Mouse (Mus musculus): ENCODE data around the gene Muc13. TPM values are rescaled to one million over a fixed set of nuclear protein-coding genes. Genes with fewer than 3 reads are reported as not detected.

Muc13 gene
- total RNA-seq, 2 experiments from 2014 or later, result not detected

DNA sequence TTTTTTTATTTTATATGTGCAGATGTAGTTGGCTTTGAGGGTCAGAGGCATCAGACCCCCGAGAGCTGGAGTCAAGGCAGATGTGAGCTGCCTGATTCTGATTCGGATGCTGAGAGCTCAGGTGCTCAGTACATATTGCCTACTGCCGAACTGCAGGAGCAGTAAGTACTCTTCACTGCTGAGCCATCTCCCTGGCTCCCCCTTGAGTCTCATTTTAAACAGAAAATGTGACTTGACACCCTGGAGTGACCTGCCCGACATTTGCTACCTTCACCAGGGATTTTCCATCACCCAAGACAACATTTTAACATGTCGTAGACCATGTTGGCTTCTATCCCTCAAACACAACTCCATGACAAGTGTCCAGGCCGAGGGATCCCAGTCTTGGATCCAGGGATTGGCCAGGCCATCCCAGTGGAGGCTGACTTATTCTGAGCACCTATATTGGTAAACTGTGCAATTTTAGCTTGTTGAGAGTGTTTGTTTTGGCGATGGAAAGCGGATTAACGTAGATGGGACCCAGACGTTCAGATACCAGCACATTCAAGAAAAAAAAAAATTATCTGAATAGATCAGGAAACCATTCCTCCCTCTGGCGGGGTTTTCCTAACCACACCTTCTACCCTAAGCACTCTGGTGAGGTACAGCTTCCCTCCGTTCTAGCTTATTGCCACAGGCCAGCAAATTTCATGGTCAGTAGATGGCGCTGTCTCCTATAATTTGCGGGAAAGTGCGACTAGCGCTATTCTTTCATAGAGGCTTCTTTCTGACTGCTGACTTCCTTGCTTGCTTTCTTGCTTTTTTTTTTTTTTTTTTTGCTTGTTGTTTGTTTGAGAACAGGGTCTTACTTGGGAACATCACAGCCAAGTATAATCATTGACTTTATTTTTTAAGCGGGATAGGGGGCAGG is 26.7 kb downstream of the Muc13 start:
- DNase-seq (ENCODE audit: low spot score in 2 of 2), result peak; percentile 85 to 90

DNA sequence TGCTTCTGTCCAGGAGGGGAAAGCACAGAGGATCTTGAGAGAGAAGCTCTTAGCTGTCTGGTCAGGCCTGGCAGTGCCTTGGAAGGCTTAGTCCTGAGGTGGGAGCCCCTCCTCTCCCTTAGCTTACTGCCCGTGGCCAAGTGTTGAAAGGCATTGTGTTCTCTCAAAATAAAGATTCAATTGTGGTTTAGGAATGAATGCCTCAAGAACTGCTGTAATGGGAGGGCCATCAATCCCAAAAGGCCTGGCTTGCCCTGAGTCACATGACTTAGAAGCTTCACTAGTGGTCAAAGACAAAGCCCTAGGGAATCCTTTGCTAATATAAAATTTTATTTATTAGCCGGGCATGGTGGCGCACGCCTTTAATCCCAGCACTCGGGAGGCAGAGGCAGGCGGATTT is 30.8 kb downstream of the Muc13 start:
- DNase-seq (ENCODE audit: low spot score in 2 of 2), result no peak

DNA sequence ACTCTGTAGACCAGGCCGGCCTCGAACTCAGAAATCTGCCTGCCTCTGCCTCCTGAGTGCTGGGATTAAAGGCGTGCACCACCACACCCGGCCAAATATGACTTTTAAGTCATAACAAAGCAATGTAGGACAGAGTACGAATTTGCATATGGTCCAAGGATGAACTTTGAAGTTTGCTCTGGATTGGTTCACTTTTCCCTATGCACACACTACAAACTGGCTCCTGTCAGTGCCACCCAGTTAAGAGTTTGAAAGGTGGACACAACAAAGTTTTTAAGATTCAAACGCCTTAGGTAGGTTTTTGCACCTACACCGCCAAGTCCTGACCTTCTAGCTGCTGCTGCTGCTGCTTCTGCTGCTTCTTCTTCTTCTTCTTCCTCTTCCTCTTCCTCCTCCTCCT is 34.7 kb downstream of the Muc13 start:
- no peak for DNase-seq (ENCODE audit: low spot score in 2 of 2)

DNA sequence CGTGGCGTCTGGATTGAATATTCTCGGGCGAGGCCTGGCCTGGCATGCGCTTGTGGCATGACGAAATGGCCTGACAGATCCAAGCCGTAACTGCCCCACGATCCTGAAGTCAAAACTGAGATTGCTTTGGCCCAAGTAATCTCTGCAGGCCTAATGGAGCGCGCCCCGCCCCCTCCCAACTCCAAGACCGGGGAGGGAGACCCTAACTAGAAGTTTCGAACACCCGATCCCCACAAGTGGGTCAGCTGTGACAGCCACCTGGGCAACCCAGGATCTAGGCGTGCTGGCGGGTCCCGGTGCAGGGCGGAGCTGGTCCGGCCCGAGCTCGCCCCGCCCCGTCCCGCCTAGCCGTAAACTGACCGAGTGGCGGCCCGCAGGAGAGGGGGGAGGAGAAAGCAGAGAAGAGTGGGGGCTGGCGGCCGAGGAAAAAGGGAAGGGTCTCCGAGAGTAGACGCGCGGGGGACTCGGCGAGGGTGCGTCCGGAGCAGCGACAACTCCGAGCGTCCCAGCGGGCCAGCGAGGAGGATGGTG is 35.5 kb downstream of the Muc13 start, which contains the start of gene Itgb5:
Itgb5 (plus strand) TSS at position 365 of the 531 bp plus-strand sequence.
- DNase-seq (ENCODE audit: low spot score in 2 of 2), result peak in 1 of 2 experiments; percentile 25

DNA sequence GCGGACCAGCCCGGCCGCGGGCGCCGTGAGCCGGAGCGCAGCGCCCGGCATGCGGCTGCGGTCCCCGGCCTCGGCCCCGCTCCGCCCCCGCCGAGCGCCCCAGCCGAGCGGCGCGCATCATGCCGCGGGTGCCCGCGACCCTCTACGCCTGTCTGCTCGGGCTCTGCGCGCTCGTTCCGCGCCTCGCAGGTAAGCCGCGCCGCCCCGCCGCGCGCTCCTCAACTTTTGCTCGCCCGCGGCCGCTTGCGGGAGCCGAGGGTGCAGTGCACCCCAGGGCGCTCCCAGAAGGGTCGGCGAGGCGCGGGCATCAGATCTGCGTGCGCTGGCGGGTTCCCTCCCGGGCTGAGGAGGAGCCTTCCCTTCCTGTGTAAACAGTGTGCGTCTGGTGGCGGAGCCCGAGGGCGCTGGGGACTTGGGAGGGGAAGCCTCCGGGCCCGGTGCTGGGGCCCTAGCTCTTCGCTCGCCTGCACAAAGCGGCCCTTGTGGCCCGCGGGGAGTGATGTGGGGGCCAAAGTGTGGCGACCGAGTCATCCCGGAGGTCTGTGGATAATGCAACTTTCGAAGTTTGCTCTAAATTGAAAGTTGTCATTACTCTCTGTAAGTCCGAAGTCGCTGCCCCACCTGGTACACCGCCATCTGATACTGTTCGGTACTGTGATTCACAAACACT is 36.1 kb downstream of the Muc13 start:
- peak in 1 of 2 experiments; percentile 19 for DNase-seq (ENCODE audit: low spot score in 2 of 2)

DNA sequence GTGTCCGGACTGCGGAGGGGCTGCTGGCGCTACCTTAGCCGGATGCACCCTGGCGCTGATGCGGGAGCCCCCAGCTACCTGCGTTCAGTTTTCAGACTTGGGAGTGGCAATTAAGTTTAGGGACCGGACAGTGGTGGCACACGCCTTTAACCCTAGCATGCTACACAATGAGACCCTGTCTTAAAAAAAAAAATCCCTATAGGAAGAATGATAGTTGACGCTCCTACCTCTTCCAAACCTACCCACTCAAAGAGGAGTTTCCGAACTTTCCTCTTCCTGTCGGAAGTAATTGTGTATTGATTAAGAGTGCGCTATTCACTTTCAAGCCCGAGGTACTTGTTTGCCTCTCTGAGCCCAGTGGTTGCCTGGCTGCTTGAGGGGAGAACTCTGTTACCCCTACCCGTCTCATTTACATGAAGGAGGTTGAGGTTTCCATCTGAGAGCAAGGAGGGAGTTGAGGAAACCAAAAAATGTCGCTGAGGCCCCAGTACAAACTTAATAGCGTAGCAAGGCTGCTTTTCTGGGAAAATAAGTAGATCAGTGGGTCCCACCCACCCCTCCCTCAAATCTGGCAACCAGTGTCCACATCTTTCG is 36.8 kb downstream of the Muc13 start:
- DNase-seq (ENCODE audit: low spot score in 2 of 2), result no peak

DNA sequence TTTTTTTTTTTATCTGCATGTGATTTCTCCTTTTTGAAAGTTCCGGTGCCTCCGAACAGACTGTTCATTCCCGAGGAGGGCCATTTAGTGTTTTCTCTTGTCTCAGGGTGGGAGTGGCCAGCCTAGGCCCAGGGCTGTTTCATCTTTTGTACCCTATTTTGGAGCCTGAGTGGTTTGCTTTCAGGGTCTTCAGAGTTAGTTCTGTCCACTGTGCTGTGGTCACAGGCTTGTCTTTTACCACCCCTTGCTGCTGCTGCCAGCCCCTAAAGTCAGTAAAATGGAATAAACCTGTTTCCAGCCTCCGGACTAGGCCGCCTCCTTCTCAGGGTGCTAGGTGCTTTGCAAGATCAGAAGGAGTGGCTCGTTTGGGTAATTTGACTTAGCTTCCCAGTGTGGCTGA is 38.2 kb downstream of the Muc13 start:
- DNase-seq (ENCODE audit: low spot score in 2 of 2), result no peak

DNA sequence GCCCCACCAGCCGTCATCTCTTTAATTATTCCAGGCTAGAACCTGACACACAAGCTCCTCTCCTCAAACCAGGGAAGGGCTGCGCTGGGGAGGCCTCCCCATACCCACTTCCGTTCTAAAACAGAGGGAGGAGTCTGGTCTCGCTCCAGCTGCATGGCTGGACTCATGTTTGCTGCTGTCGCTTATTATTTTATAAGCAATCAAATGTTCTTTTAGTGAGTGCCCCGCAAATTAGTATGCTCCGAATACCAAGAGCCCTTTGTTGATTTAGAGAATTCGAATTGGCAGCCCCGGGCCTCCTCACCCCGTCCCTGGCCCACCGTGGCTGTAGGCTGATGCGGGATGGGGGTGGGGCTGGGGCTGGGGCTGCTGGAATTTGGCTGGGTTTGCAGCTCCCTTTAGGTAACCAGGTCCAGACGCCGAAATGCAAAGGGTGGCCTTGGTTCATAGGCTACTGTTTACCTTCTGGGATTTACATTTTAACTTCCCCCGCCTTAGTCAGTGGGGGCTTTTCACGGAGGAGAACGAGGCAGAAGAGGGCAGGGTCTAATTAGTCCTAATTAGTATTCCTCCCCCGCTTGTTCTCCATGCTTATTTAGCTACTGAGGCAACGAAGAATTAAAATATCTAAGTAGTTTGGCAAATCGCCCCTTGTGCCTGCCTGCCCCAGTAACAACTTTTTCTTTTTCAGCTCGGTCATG is 39.0 kb downstream of the Muc13 start:
- peak; percentile 26 to 59 for DNase-seq (ENCODE audit: low spot score in 2 of 2)

DNA sequence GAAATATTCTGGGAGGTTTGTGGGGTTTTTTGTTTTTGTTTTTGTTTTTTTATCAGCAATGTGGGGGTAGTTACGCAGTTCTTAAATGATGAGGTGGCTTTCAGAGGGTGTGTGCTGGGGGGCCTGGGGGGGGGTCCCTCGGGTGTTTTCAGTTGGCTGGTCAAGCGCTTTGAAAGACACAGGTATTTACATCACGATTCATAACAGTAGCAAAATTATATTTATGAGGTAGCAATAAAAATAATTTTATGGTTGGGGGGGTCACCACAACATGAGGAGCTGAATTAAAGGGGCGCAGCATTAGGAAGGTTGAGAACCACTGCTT is 39.6 kb downstream of the Muc13 start:
- DNase-seq (ENCODE audit: low spot score in 2 of 2), result no peak

DNA sequence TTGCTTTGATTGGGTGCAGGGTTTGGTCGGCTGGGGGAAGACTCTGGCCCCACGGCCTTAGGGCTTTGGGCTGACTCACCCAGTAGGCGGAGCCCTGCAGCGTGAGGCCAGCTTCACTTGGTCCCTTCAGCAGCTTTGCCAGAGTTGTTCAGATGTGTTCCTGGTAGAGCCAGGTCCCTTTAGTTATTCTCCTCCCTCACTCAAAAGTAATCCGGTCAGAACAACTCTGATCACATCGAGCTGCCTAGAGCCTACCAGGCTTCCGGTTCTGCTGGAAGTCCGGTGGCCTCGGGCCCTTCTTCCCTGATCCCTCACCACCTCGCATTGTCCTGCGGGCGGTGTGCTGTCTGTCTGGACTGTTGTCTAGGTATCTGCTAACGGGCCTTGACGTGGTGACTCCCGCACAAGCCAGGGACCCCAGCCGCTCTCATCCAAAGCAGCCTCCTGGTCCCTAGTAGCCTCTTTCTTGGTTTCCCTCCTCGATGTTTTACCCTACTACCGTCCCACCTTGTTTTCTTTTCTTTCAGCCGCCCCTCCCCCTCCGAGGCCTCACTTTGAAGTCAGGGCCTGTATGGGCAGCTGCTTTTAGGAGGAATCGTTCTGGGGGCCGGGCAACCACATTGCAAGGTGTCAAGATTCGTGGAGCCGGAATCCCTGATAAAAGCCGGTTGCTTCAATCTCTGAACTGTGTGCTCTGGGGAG is 40.1 kb downstream of the Muc13 start:
- DNase-seq (ENCODE audit: low spot score in 2 of 2), result no peak

DNA sequence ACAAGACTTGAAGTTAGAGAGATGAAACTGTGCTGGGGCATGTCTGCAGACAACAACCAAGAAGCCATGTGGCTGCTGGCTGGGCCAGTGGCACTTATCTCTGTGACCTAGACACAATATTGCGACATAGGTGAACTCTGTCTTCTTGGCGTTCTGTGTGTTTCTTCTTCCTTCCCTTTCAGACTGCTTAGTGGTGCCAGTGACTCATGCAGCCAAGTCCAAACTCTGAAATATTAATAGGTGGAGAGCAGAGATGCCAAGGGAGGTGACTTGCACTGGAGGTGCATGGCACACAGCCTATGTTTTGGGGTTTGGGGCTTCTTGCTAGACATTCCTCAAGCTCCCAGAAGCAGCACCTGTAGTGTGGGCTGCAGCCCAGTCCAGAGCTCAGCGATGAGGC is 42.8 kb downstream of the Muc13 start:
- DNase-seq (ENCODE audit: low spot score in 2 of 2), result no peak

DNA sequence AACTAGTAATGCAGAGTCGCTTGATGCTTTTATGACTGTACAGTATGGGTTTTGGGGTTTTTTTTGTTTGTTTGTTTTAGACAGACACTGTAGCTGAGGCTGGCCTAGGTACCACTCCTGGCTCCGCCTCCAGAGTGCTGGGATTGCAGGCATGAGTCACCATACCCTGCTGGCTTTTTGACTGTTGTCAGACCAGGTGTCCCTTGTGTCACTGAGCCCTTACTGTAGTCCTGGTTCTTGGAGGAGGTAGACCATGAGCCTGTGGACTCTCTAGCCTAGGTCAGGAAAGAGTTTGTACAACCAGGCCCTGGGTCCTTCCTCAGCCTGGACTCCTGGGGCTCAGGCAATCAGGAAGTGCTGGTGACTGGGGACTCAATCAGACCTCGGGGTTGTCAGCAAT is 43.4 kb downstream of the Muc13 start:
- no peak for DNase-seq (ENCODE audit: low spot score in 2 of 2)

DNA sequence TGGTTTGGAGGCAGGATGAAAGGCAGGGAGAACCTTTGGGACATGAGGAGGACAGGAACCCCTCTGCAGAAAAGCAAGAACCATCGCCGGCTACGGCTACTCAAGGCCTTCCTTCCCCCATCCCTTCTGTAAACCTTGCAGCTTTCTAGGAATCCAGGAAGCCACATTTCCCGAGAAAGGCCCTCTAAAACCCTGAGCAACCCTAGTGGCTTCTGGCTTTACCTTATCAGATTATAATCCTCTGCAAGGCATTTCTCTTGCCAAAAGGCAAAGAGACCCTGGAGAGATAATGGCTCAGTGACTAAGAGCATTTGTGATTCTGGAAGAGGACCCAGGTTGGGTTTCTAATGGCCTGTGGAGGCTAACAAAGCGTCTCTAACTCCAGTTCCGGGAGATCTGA is 46.8 kb downstream of the Muc13 start:
- DNase-seq (ENCODE audit: low spot score in 2 of 2), result no peak

DNA sequence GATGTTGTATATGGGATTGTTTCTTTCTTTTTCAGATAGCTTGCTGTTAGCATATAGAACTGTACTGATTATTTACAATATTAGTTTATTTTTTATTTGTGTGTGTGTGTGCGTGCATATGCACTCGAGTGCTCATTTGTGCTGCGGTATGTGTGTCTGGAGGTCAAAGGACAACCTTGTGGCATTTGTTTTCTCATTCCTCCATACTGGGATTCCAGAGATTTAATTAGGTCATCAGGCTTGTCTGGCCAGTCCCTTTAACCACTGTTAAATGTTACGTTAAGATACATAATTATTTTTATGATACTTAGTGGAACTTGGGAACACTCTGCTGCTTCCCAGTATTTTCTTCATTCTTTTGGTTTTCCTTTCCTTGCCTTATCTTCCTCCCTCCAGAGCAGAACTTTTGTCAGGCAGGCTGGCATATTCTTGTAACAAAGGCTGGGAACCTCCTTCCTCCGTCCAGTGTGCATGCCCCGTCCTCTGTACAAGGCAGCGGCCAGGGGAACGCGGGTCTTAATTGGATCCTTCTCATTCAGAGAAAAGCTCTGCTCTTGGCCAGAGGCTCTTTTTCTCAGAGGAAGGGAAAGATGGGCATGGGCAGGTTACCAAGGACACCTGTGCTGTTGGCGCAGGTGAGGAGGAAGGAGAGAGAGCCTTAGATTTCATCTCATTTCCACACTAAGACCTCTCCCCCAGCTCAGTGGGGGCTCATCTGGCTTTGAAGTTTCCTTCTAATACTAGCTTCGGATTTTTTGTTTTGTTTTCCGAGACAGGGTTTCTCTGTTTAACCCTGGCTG is 48.4 kb downstream of the Muc13 start:
- DNase-seq (ENCODE audit: low spot score in 2 of 2), result no peak

DNA sequence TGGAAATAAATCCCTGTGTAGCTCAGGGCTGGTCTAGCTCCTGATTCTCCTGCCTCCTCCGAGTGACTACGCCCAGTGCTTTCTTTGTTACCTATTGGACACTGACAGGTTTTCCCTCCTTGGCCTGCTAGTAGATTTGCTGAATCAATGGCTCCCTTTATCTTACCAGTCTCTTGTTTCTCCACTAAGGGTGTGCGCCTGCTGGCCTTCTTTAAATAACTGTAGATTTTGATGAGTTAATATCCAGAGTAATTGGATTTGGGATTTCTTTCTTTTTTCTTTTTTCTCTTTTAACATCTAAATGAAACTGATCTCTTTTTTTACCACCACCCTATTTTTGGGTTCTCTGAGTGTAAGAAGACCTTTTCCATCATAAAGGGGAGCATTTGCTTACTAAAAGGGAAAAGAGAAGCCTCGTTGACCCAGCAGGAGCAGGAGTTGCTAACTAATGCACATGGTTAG is 50.3 kb downstream of the Muc13 start:
- no peak for DNase-seq (ENCODE audit: low spot score in 2 of 2)

DNA sequence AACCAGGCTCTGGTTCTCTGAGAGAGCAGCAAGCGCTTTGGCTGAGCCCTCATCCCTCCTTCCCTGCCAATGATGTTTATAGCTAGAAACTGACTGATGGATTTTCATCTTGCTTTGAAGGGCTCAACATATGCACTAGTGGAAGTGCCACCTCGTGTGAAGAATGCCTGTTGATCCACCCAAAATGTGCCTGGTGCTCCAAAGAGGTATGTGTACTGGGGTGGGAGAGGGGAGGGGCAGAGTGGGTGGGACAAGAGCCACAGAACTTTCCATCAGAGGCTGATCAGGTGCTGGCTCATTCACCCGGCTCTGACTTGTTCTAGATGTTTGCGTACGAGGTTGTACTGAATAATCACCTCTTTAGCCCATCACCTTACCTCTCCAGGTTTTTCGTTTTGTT is 51.0 kb downstream of the Muc13 start:
- DNase-seq (ENCODE audit: low spot score in 2 of 2), result no peak

DNA sequence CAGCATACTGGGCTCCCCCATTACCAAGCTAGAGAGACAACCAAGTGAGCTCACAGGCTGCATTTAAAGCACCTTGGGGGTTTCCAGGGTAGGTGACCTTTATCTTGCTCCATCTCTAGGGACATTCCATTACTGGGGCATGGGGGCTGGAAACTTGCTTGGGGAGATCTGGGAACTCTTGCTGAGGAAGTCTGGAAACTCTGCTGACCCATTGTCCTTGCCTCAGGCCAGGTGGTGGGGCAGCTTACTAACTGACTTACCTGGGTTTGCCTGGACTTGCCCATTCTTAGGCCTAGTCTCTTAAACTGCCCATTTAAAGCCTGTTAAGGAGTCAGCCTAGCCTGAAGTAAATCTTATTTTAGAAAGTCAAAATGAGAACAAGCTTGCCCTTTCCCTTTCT is 59.4 kb downstream of the Muc13 start:
- DNase-seq (ENCODE audit: low spot score in 2 of 2), result no peak

DNA sequence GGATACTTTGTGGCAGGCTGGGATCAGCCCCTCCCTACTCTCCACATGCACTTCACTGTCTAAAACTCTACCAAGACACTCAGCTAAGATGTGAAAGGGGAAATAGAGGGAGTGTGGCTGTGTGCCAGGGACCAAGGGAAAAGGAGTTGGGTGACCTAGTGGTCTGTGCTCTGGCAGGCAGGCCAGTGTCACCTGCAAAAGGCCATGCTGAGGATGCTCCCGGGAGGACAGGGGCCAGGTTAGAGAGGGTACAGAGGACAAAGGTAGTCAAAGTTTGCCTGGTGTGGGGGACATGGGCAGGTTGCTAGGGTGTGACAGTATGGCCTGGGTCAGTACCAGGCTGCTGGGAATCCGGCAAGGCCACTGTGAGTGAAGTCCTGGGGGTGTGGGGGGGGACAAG is 64.9 kb downstream of the Muc13 start:
- DNase-seq (ENCODE audit: low spot score in 2 of 2), result no peak

DNA sequence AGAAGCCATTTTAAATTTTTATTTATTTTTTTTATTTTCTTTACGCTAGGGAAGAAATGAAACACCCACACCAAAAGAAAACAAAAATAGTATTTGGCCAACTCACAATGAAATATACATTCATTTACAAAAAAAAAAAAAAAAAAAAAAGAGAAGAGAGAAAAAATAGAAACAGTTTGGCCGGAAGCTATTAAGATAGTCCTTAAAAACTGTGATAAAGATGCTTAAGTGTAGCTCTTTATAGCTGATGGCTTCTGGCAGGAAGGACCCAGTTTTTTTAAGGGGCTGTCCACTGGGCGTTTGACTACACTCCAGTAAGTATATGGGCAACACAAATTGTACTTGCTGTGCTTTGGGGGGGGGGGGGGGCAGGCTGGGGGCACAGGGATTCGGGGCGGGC is 65.5 kb downstream of the Muc13 start:
- no peak for DNase-seq (ENCODE audit: low spot score in 2 of 2)

All from layer of hippocampus, postnatal 14 days (tissue).